Mouse (Mus musculus): Measurements from ENCODE around the gene Fam187b. TPM values are rescaled to one million over a fixed set of nuclear protein-coding genes. Genes with fewer than 3 reads are reported as not detected.

Fam187b gene
- polyA plus RNA-seq, 1 experiment from 2014 or later, result 8.0 TPM

- 28% methylated on average over 7 of the region's 7 CpGs for WGBS
- peak; percentile 73 for ATAC-seq (ENCODE audit: low FRiP score, low TSS enrichment)
- H3K36me3 ChIP-seq (ENCODE audit: insufficient read depth, low read length), result no peaks in the 10 kb centered on the region
- H3K9me3 ChIP-seq (ENCODE audit: low read length), result peaks cover 6% of the 10 kb centered on the region
- no peak overlapping the region for H3K27ac ChIP-seq (ENCODE audit: low read length)
- H3K27me3 ChIP-seq (ENCODE audit: insufficient read depth, low read length), result no peaks in the 10 kb centered on the region
- H3K4me1 ChIP-seq (ENCODE audit: insufficient read depth, low read length), result peaks cover 9% of the 10 kb centered on the region
- no peak overlapping the region for H3K9ac ChIP-seq (replicated peaks; ENCODE audit: low read length)
- no peak overlapping the region; the same call in 1 of the 2 replicates for H3K4me2 ChIP-seq (replicated peaks; ENCODE audit: low read depth, low read length)
- no peak overlapping the region for H3K4me3 ChIP-seq (ENCODE audit: low read length)
Observed at GRCm38 (mm10) chr7:31000505-31001020, 27.0 kb downstream of the Fam187b start.

GRCm38 (mm10) chr7:31002650-31003049, 29.1 kb downstream of the Fam187b start:
- 72% methylated on average over 8 of the region's 8 CpGs for WGBS
- Histone ChIP-seq H3K9ac (replicated peaks; ENCODE audit: low read length) (no peak overlapping the region), H3K9me3 (ENCODE audit: low read length) (no peaks in the 10 kb centered on the region), H3K27ac (ENCODE audit: low read length) (no peak overlapping the region), H3K4me3 (ENCODE audit: low read length) (no peak overlapping the region), H3K4me2 (replicated peaks; ENCODE audit: low read depth, low read length) (no peak overlapping the region), H3K36me3 (ENCODE audit: insufficient read depth, low read length) (no peaks in the 10 kb centered on the region), H3K27me3 (ENCODE audit: insufficient read depth, low read length) (no peaks in the 10 kb centered on the region), H3K4me1 (ENCODE audit: insufficient read depth, low read length) (peaks cover 9% of the 10 kb centered on the region)
- ATAC-seq (ENCODE audit: low FRiP score, low TSS enrichment), result no peak

GRCm38 (mm10) chr7:31007775-31008174, 34.2 kb downstream of the Fam187b start:
- H3K27me3 ChIP-seq (ENCODE audit: insufficient read depth, low read length), result no peaks in the 10 kb centered on the region
- no peak overlapping the region for H3K4me2 ChIP-seq (replicated peaks; ENCODE audit: low read depth, low read length)
- H3K4me1 ChIP-seq (ENCODE audit: insufficient read depth, low read length), result peaks cover 5% of the 10 kb centered on the region; the same call in 1 of the 2 replicates
- no peak for ATAC-seq (ENCODE audit: low FRiP score, low TSS enrichment)
- no peak overlapping the region for H3K4me3 ChIP-seq (ENCODE audit: low read length)
- no peak overlapping the region for H3K27ac ChIP-seq (ENCODE audit: low read length)
- no peaks in the 10 kb centered on the region for H3K9me3 ChIP-seq (ENCODE audit: low read length)
- H3K36me3 ChIP-seq (ENCODE audit: insufficient read depth, low read length), result no peaks in the 10 kb centered on the region
- H3K9ac ChIP-seq (replicated peaks; ENCODE audit: low read length), result no peak overlapping the region
- WGBS, result 95% methylated on average over 1 of the region's 1 CpGs

GRCm38 (mm10) chr7:31008175-31008574, 34.6 kb downstream of the Fam187b start:
- 0 out of 2 replicates have a peak, but pooled peaks have one; percentile 55 for ATAC-seq (ENCODE audit: low FRiP score, low TSS enrichment)
- Histone ChIP-seq H3K4me1 (ENCODE audit: insufficient read depth, low read length) (peaks cover 5% of the 10 kb centered on the region; the same call in 1 of the 2 replicates), H3K9me3 (ENCODE audit: low read length) (no peaks in the 10 kb centered on the region), H3K27ac (ENCODE audit: low read length) (no peak overlapping the region), H3K36me3 (ENCODE audit: insufficient read depth, low read length) (no peaks in the 10 kb centered on the region), H3K4me3 (ENCODE audit: low read length) (no peak overlapping the region), H3K27me3 (ENCODE audit: insufficient read depth, low read length) (no peaks in the 10 kb centered on the region), H3K4me2 (replicated peaks; ENCODE audit: low read depth, low read length) (no peak overlapping the region), H3K9ac (replicated peaks; ENCODE audit: low read length) (no peak overlapping the region)
- 71% methylated on average over 1 of the region's 1 CpGs for WGBS

GRCm38 (mm10) chr7:31008889-31009288, 35.3 kb downstream of the Fam187b start:
- Histone ChIP-seq H3K4me1 (ENCODE audit: insufficient read depth, low read length) (peaks cover 5% of the 10 kb centered on the region; the same call in 1 of the 2 replicates), H3K27me3 (ENCODE audit: insufficient read depth, low read length) (no peaks in the 10 kb centered on the region), H3K9me3 (ENCODE audit: low read length) (no peaks in the 10 kb centered on the region), H3K4me2 (replicated peaks; ENCODE audit: low read depth, low read length) (no peak overlapping the region), H3K4me3 (ENCODE audit: low read length) (no peak overlapping the region), H3K27ac (ENCODE audit: low read length) (no peak overlapping the region), H3K36me3 (ENCODE audit: insufficient read depth, low read length) (no peaks in the 10 kb centered on the region), H3K9ac (replicated peaks; ENCODE audit: low read length) (no peak overlapping the region)
- 8% methylated on average over 3 of the region's 3 CpGs for WGBS
- peak; percentile 77 for ATAC-seq (ENCODE audit: low FRiP score, low TSS enrichment)

- peaks cover 18% of the 10 kb centered on the region for H3K4me1 ChIP-seq (ENCODE audit: insufficient read depth, low read length)
- no peak overlapping the region for H3K9ac ChIP-seq (replicated peaks; ENCODE audit: low read length)
- no peaks in the 10 kb centered on the region for H3K27me3 ChIP-seq (ENCODE audit: insufficient read depth, low read length)
- WGBS, result 75% methylated on average over 5 of the region's 5 CpGs
- no peaks in the 10 kb centered on the region for H3K36me3 ChIP-seq (ENCODE audit: insufficient read depth, low read length)
- no peak overlapping the region for H3K27ac ChIP-seq (ENCODE audit: low read length)
- no peak overlapping the region for H3K4me2 ChIP-seq (replicated peaks; ENCODE audit: low read depth, low read length)
- H3K4me3 ChIP-seq (ENCODE audit: low read length), result no peak overlapping the region
- no peak for ATAC-seq (ENCODE audit: low FRiP score, low TSS enrichment)
- H3K9me3 ChIP-seq (ENCODE audit: low read length), result no peaks in the 10 kb centered on the region
Observed at GRCm38 (mm10) chr7:31012971-31013370, 39.4 kb downstream of the Fam187b start.

GRCm38 (mm10) chr7:31017104-31017901, 43.7 kb downstream of the Fam187b start:
- no peaks in the 10 kb centered on the region for H3K27me3 ChIP-seq (ENCODE audit: insufficient read depth, low read length)
- no peaks in the 10 kb centered on the region for H3K9me3 ChIP-seq (ENCODE audit: low read length)
- 29% methylated on average over 10 of the region's 10 CpGs for WGBS
- H3K9ac ChIP-seq (replicated peaks; ENCODE audit: low read length), result no peak overlapping the region
- H3K4me2 ChIP-seq (replicated peaks; ENCODE audit: low read depth, low read length), result 0 out of 2 replicates have a peak overlapping the region, but pooled peaks have one; percentile 10
- no peak overlapping the region for H3K4me3 ChIP-seq (ENCODE audit: low read length)
- no peaks in the 10 kb centered on the region for H3K36me3 ChIP-seq (ENCODE audit: insufficient read depth, low read length)
- peak; percentile 79 for ATAC-seq (ENCODE audit: low FRiP score, low TSS enrichment)
- H3K4me1 ChIP-seq (ENCODE audit: insufficient read depth, low read length), result peaks cover 12% of the 10 kb centered on the region
- H3K27ac ChIP-seq (ENCODE audit: low read length), result peak overlapping the region; percentile 39; the same call in 1 of the 2 replicates

GRCm38 (mm10) chr7:31028609-31029008, 55.0 kb downstream of the Fam187b start:
- Histone ChIP-seq H3K36me3 (ENCODE audit: insufficient read depth, low read length) (no peaks in the 10 kb centered on the region), H3K4me3 (ENCODE audit: low read length) (no peak overlapping the region), H3K27me3 (ENCODE audit: insufficient read depth, low read length) (no peaks in the 10 kb centered on the region), H3K9me3 (ENCODE audit: low read length) (no peaks in the 10 kb centered on the region), H3K9ac (replicated peaks; ENCODE audit: low read length) (no peak overlapping the region), H3K4me2 (replicated peaks; ENCODE audit: low read depth, low read length) (no peak overlapping the region), H3K27ac (ENCODE audit: low read length) (no peak overlapping the region), H3K4me1 (ENCODE audit: insufficient read depth, low read length) (no peaks in the 10 kb centered on the region)
- no peak for ATAC-seq (ENCODE audit: low FRiP score, low TSS enrichment)
- 67% methylated on average over 8 of the region's 8 CpGs for WGBS

- no peak for ATAC-seq (ENCODE audit: low FRiP score, low TSS enrichment)
- Histone ChIP-seq H3K4me3 (ENCODE audit: low read length) (no peak overlapping the region), H3K9me3 (ENCODE audit: low read length) (no peaks in the 10 kb centered on the region), H3K4me2 (replicated peaks; ENCODE audit: low read depth, low read length) (no peak overlapping the region), H3K27me3 (ENCODE audit: insufficient read depth, low read length) (no peaks in the 10 kb centered on the region), H3K27ac (ENCODE audit: low read length) (no peak overlapping the region), H3K4me1 (ENCODE audit: insufficient read depth, low read length) (no peaks in the 10 kb centered on the region), H3K9ac (replicated peaks; ENCODE audit: low read length) (no peak overlapping the region), H3K36me3 (ENCODE audit: insufficient read depth, low read length) (no peaks in the 10 kb centered on the region)
- WGBS, result 75% methylated on average over 2 of the region's 2 CpGs
Observed at GRCm38 (mm10) chr7:31030717-31031116, 57.1 kb downstream of the Fam187b start.

GRCm38 (mm10) chr7:31031731-31032130, 58.1 kb downstream of the Fam187b start:
- ATAC-seq (ENCODE audit: low FRiP score, low TSS enrichment), result no peak
- no peak overlapping the region for H3K27ac ChIP-seq (ENCODE audit: low read length)
- H3K27me3 ChIP-seq (ENCODE audit: insufficient read depth, low read length), result no peaks in the 10 kb centered on the region
- WGBS, result 83% methylated on average over 7 of the region's 7 CpGs
- no peaks in the 10 kb centered on the region for H3K9me3 ChIP-seq (ENCODE audit: low read length)
- H3K9ac ChIP-seq (replicated peaks; ENCODE audit: low read length), result no peak overlapping the region
- H3K4me2 ChIP-seq (replicated peaks; ENCODE audit: low read depth, low read length), result no peak overlapping the region
- no peaks in the 10 kb centered on the region for H3K36me3 ChIP-seq (ENCODE audit: insufficient read depth, low read length)
- no peak overlapping the region for H3K4me3 ChIP-seq (ENCODE audit: low read length)
- no peaks in the 10 kb centered on the region for H3K4me1 ChIP-seq (ENCODE audit: insufficient read depth, low read length)
